Mouse (Mus musculus): Measurements from ENCODE around the gene Ldb3.

- no peak for TF ChIP-seq GATA1 (IDR thresholded peaks at IDR 0.05; ENCODE audit: low read length)
- TF ChIP-seq TAL1 (IDR thresholded peaks at IDR 0.05; ENCODE audit: low read length), result no peak
Observed at GRCm38 (mm10) chr14:34588498-34588897, at the start of gene Ldb3.

All from erythroblast, embryonic 14.5 days (primary cell).